Mouse (Mus musculus) cerebellum, postnatal 36 days (tissue): ENCODE measurements around the gene Ptrh2.

Experiments used
- DNase-seq, 2 experiments: peaks; one replicate each; pipeline ENCODE4 v3.0.0; 2021 to 2022; ENCODE audit warnings: mixed read lengths in 2 of 2

Gene Ptrh2

DNA sequence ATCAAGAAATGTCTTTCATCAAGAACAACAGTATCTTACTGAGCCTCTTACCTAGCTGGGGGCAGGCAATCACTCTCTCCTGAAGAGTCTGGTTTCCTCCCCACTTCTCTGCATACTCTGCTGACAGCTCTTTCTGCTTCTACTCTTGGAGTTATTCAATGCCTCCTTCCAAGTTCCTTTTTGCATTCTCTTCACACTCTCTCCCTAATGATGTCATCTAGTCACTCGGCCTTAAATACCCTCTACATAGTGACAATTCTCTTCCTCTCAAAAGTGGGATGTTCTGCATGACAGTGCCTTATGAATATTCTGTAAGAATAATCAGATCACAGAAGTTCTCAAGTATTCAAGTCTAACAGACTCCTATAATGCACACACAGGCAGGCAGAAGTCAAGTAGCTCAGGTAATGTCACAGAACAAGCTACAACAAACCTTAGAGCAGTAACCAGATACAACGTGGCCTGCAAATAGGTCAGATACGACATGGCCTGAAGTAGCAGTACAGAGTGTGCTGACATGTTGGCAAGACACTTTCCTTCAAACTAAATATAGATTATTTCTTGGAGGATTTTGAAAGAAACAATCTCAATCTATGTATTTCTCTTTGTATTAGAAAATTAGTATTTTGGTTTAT lies 12.6 kb upstream of the Ptrh2 start:
- DNase-seq: no peak

DNA sequence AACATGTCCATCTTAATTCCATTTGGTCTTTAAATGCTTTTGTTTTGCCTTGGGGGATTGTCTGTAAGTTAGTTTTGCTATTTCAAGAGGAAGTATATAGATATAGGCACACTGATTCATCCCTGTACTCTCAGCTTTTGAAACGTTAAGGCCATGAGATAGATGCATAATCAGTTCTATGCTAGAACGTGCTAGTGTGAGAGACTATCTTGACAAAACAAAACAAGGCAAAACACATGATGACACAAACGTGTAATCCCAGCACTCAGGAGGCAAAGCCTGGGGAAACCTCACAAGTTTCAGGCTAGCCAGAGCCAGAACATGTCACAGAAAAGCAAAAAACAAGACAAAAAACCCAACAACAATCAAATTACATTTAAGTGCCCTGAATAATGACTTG lies 11.0 kb upstream of the Ptrh2 start:
- DNase-seq: no peak

DNA sequence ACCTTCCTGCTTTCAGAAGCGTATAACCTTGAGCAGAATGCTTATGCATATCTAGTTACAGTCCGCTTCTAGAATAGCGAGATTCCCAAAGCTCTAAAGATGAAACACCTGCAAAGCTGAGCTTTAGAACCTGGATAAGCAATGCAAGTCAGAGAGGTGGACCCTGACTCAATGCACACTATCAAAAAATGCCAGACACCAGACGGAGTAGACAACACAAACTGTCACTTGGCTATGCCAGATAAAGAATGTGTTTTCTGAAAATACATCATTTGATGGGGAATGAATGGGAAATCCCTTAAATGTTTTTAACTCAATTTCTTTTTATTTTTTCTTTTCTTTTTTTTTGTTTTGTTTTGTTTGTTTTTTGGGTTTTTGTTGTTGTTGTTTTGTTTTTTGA lies 8.3 kb upstream of the Ptrh2 start:
- DNase-seq: no peak

DNA sequence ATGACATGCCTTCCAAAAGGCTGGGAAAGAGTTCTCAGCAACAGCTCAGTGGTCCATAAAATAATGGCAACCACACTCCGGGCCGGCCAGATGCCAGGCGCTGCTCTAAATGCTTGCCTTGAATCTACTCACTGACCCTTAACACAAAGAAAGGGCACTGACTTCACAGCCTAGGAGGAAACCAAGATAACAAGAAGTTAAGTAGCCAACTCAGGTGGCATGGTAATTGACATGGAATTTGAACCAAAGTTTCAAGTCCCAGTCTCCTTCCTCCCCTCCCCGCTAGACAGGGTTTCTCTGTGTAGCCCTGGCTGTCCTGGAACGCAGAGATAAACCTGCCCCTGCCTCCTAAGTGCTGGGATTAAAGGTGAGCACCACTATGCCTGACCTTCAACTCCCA lies 4.8 kb upstream of the Ptrh2 start:
- no peak for DNase-seq

DNA sequence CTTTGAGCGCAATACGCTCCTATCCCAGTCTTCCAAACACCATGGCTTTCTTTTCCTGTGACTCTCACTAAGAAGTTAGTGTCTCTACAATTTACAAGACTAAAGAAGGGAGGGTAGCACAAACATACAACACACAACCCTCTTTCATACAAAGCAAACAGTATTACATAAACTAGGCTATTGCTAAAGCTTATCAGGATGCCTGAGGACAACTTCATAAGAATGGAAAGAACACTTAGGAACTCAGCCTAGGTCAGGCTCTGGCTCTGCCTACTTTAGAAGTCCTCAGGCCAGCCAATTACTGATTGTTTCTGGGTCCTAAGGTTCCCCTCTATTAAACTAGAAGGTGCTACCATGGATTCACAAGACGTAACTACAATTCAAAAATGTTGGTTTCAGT lies 3.1 kb upstream of the Ptrh2 start:
- DNase-seq: no peak

DNA sequence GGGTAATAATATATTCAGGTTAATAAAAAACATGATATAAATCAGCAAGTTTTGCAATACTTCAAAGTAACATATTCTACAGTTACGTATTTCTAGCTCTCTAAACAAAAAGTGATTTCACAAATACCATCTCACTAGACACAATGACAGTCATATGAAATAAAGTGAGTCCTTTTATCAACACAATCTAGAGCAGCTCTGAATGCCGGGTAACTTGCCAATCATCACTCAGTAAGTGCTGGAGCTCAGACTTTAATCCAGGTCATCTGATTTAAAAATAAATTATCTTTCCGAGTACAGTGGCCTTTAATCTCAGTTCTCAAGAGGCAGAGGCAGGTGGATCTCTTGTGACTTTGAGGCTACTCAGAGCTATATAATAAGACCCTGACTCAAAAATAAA lies 2.4 kb upstream of the Ptrh2 start:
- no peak for DNase-seq

DNA sequence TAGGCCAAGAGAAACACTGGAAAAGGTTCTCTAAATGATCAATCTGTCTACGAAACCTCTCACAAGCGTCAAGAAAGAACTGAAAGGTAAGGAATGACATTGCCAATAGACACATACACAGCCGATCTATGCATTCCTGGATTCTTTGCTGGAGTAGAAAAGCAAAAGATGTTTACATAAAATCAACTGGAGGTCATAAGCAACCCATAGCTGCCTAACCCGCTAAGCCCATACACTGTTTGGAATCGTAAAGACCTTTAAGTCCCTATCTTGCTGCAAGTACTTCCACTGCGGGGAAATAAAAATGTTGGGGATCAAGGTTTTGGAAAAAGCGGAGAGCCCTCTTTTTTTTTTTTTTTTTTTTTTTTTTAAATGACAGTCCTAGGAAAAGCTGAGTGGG lies 924 bp upstream of the Ptrh2 start:
- no peak for DNase-seq

DNA sequence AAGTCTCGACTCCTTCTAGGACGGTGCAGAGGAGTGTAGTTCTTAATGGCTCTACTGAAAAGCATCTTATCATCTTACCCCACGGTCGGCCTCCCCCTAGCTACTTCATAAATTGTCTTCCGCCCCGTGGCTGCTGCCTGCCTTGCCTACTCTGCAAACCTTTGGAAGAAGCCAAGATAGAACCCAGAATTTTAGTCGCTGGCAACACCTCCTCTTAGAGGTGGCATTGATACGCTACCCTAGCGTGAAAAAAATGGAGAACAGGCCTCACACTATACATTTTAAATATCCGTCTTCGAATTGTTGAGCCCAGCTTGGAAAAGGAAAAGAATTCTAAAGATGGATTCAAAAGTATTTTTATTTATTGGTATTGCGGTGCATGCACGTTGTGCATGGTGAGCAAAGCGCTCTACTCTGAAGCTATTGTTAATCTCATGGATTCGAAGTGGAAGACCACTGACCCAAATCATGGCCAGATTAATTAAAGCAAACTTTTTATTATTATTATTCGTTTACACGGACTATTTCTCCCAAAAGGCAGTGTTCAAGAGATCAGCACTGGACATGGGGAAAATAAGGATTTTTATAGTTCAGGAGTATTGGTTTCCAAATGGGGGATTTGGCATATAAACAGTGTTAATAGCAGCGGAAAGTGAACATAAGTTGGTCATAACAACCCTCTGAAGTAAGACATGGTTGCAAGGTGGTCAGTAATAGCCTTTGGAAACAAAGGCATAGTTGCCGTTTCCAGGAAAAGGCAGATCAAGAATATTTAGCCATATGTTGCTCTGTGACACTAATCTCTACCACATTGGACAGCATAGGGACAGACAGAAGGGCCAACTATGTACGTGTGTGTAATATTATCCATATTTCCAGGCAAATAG lies 584 bp downstream of the Ptrh2 start:
- no peak for DNase-seq

DNA sequence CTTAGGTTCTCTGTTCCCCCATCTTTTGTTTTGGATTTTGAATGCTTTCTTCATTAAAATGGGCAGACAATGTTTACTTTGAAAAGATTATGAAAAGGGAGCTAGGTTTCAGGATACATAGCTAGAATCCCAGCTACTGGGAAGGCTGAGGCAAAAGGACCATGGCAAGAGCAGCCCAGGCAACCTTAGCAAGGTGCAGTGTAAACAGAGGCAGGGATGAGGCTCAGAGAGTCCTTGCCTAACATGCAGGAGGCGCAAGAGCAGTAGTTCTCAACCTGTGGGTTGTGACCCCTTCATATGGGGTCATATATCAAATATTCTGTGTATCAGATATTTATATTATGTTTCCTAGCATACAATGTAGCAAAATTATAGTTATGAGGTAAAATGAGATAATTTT lies 1.6 kb downstream of the Ptrh2 start:
- DNase-seq: no peak

DNA sequence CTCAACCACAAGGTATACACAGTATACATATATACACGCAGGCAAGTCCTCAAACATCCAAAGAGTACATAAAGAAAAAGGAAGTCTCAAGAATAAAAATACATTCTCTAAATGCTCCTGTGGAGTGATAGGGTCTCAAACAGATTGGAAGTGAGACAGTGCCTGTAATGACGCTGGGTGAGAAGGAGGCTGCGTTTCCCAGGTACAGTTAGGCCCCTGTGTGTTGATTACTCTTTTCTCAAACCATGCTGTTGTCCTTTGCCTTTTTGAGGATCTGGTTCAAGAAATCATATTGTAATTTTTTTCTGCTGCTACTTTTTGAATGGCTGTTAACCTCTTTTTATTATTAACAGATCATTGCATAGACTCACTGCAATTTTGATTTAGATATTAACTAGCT lies 6.6 kb downstream of the Ptrh2 start:
- no peak for DNase-seq

DNA sequence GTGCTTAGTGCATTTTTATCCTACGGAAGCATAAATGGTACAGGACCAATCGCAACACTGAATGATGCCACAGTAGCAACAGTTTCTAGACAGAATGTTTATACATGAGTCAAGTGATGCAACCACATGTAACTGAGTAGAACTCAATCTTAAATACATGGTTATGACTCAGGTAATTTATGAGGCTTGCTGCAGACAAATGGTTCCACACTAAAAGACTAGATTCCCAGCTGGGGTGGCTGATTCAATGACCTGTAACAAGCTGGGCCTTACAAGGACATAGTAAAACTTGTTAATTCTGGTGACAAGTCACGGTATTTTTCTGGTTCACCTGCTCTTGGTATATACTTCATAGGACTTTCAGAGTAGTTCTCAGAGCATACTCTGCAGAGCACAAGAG lies 7.7 kb downstream of the Ptrh2 start:
- DNase-seq: no peak

DNA sequence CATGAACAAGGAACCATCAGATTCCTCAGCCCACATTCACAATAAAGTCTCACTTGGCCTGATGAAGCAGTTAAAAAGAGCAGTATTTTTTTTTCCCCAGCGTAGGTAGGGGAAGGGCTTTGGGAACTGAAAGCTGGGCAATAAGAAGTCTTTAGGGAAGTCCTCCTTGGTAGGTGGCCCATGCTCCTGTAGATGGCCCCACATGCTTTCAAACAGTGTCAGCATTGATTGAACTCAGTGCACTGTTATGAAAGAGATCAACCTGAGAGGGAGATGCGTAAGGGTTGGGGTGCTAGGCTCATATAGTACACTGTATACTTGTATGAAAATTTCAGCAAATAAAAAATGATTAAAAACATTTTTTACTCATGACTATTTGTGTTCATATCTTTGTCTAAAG lies 8.2 kb downstream of the Ptrh2 start:
- no peak for DNase-seq

DNA sequence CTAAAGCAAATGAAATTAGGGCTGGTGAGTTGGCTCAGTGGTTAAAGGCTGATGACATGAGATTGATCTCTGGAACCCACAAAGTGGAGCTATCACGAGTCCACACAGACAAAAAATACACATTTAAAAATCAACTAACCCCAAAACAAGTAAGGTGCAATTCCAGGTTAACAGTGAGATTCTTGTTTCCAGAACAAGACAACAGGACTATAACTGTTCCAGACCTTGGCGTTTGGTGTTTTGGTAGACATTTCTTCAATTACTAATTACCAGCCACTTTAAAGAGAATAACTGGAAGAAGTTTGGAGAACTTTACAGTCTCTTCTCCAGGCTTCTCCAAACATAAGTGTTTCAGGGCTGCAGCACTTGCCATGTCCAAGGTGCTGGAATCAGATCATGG lies 8.8 kb downstream of the Ptrh2 start:
- DNase-seq: no peak

DNA sequence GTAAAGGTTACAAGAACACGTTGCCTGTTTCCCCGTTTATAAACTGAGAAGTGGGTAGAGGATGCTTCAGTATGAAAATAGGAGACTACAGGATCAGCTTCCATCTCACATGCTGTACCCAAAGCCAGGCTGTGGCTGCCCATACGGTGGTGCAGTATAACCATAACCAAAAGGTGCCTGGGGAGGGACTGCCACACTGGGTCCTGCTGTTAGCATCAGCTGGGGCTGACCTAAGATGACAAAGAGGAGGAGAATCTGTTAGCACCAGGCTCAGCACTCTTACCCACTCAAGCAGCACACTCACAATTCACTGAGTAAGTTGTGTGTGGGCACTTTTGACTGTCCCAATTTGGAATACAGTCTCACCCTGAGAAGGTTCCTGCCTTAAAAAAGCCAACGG lies 11.7 kb downstream of the Ptrh2 start:
- DNase-seq: no peak

DNA sequence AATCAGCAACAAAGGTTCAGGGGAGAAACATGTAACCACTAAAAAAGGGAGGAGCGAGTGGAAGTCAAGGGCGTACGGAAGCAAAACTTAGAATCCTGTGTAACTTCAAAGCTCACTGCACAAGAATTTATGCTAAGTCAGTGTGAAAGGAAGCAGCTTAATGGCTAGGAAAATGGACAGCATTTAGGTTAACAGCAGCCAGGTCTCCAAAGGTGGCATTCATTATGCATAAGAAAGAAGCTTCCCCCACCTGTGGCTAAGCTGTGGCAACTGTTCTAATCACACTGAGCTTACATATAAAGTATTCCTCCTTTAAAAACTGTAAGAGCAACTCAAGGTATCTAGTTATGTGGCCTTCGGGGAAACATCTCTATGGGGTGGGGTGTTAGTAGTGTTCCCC lies 17.4 kb downstream of the Ptrh2 start:
- no peak for DNase-seq

DNA sequence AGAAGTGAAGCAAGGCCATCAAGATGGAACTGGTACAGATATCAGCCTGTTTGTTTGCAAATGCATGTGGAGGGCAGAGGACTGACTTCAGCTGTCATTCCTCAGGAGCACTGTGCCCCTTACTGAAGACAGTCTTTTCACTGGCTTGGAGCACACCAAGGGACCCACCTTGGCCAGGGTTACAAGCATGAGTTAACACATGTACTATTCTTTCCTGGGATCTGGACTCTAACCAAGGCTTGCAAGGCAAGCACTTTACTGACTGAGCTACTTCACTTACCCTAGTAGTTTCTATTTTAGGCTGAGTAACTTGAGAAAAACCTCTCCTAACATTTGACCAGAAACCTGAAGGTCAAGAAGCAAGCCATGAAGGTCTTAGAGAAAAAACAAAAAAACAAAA lies 30.8 kb downstream of the Ptrh2 start:
- no peak for DNase-seq

DNA sequence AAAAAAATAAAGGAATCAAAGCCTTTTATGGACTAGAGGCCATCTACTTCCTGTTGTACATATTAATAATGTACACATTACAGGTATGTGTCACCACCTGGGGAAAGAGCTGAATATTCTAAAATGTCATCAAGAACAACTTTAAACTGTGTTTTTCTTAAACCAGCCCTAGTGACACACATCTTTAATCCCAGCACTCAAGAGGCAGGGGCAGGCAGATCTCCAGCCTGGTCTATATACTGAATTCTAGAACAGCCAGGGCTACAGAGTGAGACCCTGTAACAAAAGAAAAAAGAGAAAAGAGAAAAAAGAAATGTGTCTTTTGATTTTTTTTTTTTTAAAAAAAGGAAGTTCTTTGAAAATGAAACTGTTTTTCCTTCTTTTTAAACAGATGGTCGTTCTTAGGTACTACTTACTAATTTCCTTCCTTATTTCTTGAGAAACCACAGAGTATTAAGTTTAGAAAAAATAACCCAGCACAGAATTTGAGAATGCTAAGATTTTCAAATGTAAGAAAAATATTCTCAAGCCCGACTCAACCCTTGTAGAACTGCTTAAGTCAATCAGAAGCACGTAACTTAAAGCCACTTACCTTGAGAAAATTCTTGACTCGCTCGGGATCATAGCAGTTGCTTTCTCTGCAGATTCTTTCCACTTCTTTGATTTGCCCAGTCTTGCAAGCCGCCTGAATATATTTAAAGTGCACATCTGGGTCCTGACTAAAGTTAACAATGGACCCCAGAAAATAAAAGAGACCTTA lies 33.7 kb downstream of the Ptrh2 start:
- no peak for DNase-seq

DNA sequence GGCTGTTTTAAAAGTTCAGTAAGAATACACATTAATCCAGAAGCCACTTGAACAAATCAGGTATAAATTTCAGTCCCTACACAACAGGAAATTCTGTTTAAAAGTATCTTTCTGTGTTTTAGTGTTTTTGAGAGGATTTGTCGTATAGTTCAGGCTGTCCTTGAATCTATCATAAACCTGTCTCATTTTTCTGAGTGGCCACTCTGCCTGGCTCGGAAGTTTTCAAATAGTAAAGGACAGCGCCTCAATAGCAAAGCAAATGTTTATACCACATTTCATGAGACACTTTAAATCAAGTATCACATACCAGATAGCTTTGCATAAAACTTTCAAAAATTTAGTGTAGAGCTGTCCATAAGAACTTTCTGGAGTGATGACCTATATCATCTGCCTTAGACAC lies 34.6 kb downstream of the Ptrh2 start:
- no peak for DNase-seq

DNA sequence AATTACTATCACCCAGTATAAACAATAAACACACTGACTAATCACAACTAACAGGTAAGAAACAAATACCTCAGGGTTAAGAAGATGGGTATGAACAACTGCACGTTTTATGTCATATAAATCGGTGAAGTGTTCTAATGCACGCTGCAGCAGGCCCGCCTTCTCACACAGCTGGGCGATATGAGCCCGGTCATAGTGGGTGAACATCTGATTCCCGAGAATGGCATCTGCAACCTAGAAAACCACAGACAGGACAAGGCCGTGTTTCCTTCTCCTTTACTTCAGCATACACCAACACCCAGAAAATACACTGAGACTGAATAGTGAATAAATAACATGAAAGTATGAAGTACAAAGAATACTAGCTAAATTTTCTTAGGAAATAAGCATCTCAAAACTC lies 35.6 kb downstream of the Ptrh2 start:
- no peak for DNase-seq

DNA sequence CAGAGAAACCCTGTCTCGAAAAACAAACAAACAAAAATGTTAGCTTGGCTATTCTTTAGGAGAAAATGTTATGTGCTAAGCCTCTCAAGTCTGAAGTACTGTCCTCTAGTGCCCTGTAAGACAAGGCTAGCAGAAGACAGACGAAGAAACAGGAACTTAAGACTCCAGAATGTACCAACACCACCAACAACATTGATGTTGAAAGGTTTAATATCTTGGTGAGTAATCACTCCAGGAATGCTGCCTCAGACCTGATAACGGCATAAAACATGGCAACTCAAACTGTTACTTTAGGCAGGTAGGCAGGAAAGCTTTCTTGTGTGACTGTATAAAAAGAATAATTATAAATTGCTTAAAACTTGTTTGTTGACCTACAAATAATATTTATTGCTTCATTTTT lies 40.2 kb downstream of the Ptrh2 start:
- DNase-seq: no peak

DNA sequence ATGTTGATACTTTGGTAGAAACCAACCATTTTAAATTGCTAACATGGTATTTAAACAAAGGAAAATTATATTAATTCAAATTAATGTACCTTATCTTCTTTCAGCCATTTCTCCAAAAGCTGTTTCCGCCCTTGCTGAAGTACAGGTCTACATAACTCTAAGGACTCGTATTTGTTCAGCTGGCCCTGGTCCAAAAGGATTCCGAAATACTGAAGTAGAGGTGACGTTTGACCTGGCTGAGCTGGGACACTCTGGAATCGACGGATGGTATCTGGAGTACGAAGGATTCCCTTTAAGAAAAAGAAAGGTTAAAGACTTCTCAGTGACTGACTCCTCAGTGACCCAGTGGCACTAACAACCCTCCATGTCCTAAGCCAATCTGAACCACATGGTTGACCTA lies 41.2 kb downstream of the Ptrh2 start:
- DNase-seq: no peak

DNA sequence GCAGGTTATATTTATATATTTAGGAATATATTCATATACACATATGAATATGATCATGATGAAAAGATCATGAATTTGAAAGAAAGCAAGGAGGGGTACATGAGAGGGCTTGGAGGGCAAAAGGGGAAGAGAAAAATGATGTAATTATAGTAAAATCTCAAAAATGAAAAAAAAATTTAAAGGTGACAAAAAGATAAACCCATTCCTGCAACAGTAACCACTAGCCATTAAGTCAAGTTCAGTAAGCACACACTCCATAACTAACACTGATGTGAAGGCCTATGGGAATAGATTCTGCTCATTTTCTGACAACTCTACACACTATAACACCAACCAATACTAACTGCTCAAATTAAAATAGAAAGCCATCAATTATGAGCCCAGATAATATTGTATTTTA lies 41.8 kb downstream of the Ptrh2 start:
- DNase-seq: no peak

DNA sequence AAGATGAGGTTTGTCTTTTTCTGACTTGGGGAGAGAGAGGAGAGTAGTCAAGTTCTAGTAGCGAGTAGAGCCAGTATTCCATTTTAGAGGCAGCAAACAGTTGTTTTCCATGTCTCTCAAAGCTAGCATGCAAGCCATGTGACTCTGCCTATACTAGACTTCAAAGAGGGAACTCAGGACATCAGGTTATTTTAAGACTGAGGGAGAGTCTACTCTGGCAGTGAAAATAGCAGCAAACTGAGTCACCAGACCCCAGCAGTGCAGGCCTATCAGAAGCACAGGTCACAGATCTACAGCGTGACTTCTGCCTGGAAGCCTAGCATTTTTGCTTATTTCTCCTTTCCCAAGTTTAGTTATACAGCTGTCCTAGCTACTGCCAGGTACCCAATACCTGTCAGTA lies 47.7 kb downstream of the Ptrh2 start:
- DNase-seq: no peak
